Mouse (Mus musculus): ENCODE measurements around the gene Scube2. TPM values are rescaled to one million over a fixed set of nuclear protein-coding genes. Genes with fewer than 3 reads are reported as not detected.

Scube2 gene
- total RNA-seq (2012; rRNA removed) (0.16 and 0.27 TPM in 2 replicates), polyA plus RNA-seq (2012; ENCODE audit: insufficient read depth in 1 of 2, insufficient read length in 2 of 2, low read depth in 1 of 2, low replicate concordance in 2 of 2, missing spikeins in 1 of 2) (under 1 TPM in 1 of 2 experiments, not detected in 1; 0.67 TPM)

- DNase-seq (ENCODE audit: low read depth, low spot score), result no peak
- Histone ChIP-seq H3K9me3 (replicated peaks; ENCODE audit: insufficient read depth, low read length) (no peaks in the 10 kb centered on the region), H3K4me1 (ENCODE audit: control insufficient read depth in 1 of 2, insufficient read depth in 2 of 2, low read length in 2 of 2) (peaks cover 0 to 10% of the 10 kb centered on the region in 2 experiments; a peak in 3 of 4 replicates), H3K27ac (ENCODE audit: control insufficient read depth, low read depth, low read length) (no peak within 1 kb of the TSS), H3K9ac (ENCODE audit: control insufficient read depth, low read depth, low read length, poor library complexity, severe bottlenecking) (peak within 1 kb of the TSS; percentile 17; the same call in 1 of the 2 replicates), H3K79me2 (ENCODE audit: control insufficient read depth, insufficient read depth, low read length, poor library complexity) (no peaks in the 10 kb centered on the region), H3K36me3 (ENCODE audit: control insufficient read depth in 1 of 2, insufficient read depth in 2 of 2, low read length in 2 of 2) (peaks cover 0 to 4% of the 10 kb centered on the region in 2 experiments; a peak in 1 of 4 replicates), H3K27me3 (ENCODE audit: control insufficient read depth in 1 of 2, insufficient read depth in 2 of 2, low read length in 2 of 2) (peaks cover 17 to 24% of the 10 kb centered on the region in 2 experiments), H3K4me3 (ENCODE audit: control insufficient read depth in 1 of 2, insufficient read depth in 1 of 2, low read depth in 2 of 2, low read length in 2 of 2) (peak within 1 kb of the TSS in 1 of 2 experiments; percentile 26; a peak in 3 of 4 replicates)
- TF ChIP-seq CTCF (IDR thresholded peaks at IDR 0.05 in 2 of 3, conservative IDR thresholded peaks at IDR 0.05 in 1 of 3; ENCODE audit: control insufficient read depth in 1 of 3, insufficient read depth in 1 of 3, low read depth in 2 of 3, low read length in 3 of 3, poor library complexity in 1 of 3, severe bottlenecking in 1 of 3), result no peak
- TF ChIP-seq TAL1 (IDR thresholded peaks at IDR 0.05; ENCODE audit: low read length), result no peak
- TF ChIP-seq HCFC1 (IDR thresholded peaks at IDR 0.05; ENCODE audit: low read depth, low read length), result no peak
- no peak for TF ChIP-seq USF1 (IDR thresholded peaks at IDR 0.05; ENCODE audit: low read depth, low read length)
- TF ChIP-seq BHLHE40 (IDR thresholded peaks at IDR 0.05; ENCODE audit: borderline replicate concordance, low read depth, low read length), result no peak
- no peak for TF ChIP-seq MAX (IDR thresholded peaks at IDR 0.05; ENCODE audit: low read length)
- TF ChIP-seq SIN3A (IDR thresholded peaks at IDR 0.05; ENCODE audit: low read length), result no peak
- TF ChIP-seq ZC3H11A (IDR thresholded peaks at IDR 0.05; ENCODE audit: low read depth, low read length), result no peak
- no peak for TF ChIP-seq CHD2 (IDR thresholded peaks at IDR 0.05; ENCODE audit: low read length)
Observed at GRCm38 (mm10) chr7:109865370-109866229, at the start of gene Scube2. Gene Scube2, minus strand, starts transcription at chr7:109865679.

DNA sequence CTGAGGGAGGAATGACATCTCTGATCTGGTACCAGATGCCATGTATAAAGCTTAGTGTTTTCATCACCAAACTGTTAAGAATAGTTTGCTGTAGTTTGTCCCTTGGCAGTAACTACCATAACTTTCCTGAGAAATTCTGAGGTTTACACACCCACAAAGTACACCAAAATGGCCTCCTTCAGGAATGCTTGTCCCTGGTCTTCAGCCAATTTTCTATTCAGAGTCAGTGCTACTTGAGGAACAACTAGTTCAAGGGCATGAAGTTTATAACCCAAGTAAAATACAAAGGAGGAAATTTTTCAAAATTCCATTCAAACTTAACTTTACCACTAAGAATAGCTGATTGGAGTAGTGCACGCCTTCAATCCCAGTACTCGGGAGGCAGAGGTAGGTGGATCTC is 40.7 kb upstream of the Scube2 start:
- H3K79me2 ChIP-seq (ENCODE audit: control insufficient read depth, insufficient read depth, low read length, poor library complexity), result no peaks in the 10 kb centered on the region
- peaks cover 0 to 19% of the 10 kb centered on the region in 2 experiments; a peak in 2 of 4 replicates for H3K36me3 ChIP-seq (ENCODE audit: control insufficient read depth in 1 of 2, insufficient read depth in 2 of 2, low read length in 2 of 2)
- H3K4me3 ChIP-seq (ENCODE audit: control insufficient read depth in 1 of 2, insufficient read depth in 1 of 2, low read depth in 2 of 2, low read length in 2 of 2), result no peak overlapping the region
- no peak overlapping the region for H3K27ac ChIP-seq (ENCODE audit: control insufficient read depth, low read depth, low read length)
- no peak for DNase-seq (ENCODE audit: low read depth, low spot score)
- no peaks in the 10 kb centered on the region for H3K4me1 ChIP-seq (ENCODE audit: control insufficient read depth in 1 of 2, insufficient read depth in 2 of 2, low read length in 2 of 2)
- H3K27me3 ChIP-seq (ENCODE audit: control insufficient read depth in 1 of 2, insufficient read depth in 2 of 2, low read length in 2 of 2), result no peaks in the 10 kb centered on the region
- H3K9me3 ChIP-seq (replicated peaks; ENCODE audit: insufficient read depth, low read length), result no peaks in the 10 kb centered on the region
- no peak overlapping the region for H3K9ac ChIP-seq (ENCODE audit: control insufficient read depth, low read depth, low read length, poor library complexity, severe bottlenecking)
- TF ChIP-seq SIN3A (IDR thresholded peaks at IDR 0.05; ENCODE audit: low read length) (no peak), MAFK (IDR thresholded peaks at IDR 0.05; ENCODE audit: borderline replicate concordance, low read depth, low read length) (no peak), TAL1 (IDR thresholded peaks at IDR 0.05; ENCODE audit: low read length) (no peak), MAX (IDR thresholded peaks at IDR 0.05; ENCODE audit: low read length) (no peak), CHD2 (IDR thresholded peaks at IDR 0.05; ENCODE audit: low read length) (no peak), UBTF (IDR thresholded peaks at IDR 0.05; ENCODE audit: borderline replicate concordance, insufficient read depth, low read depth, low read length) (no peak)

- Histone ChIP-seq H3K27me3 (ENCODE audit: control insufficient read depth in 1 of 2, insufficient read depth in 2 of 2, low read length in 2 of 2) (no peaks in the 10 kb centered on the region), H3K36me3 (ENCODE audit: control insufficient read depth in 1 of 2, insufficient read depth in 2 of 2, low read length in 2 of 2) (peaks cover 0 to 14% of the 10 kb centered on the region in 2 experiments; a peak in 2 of 4 replicates), H3K4me1 (ENCODE audit: control insufficient read depth in 1 of 2, insufficient read depth in 2 of 2, low read length in 2 of 2) (no peaks in the 10 kb centered on the region), H3K79me2 (ENCODE audit: control insufficient read depth, insufficient read depth, low read length, poor library complexity) (no peaks in the 10 kb centered on the region), H3K4me3 (ENCODE audit: control insufficient read depth in 1 of 2, insufficient read depth in 1 of 2, low read depth in 2 of 2, low read length in 2 of 2) (no peak overlapping the region), H3K27ac (ENCODE audit: control insufficient read depth, low read depth, low read length) (no peak overlapping the region), H3K9me3 (replicated peaks; ENCODE audit: insufficient read depth, low read length) (no peaks in the 10 kb centered on the region), H3K9ac (ENCODE audit: control insufficient read depth, low read depth, low read length, poor library complexity, severe bottlenecking) (no peak overlapping the region)
- no peak for TF ChIP-seq USF1 (IDR thresholded peaks at IDR 0.05; ENCODE audit: low read depth, low read length)
- no peak for TF ChIP-seq ETS1 (IDR thresholded peaks at IDR 0.05; ENCODE audit: low read depth, low read length)
- no peak for TF ChIP-seq MAX (IDR thresholded peaks at IDR 0.05; ENCODE audit: low read length)
- no peak for TF ChIP-seq MYC (IDR thresholded peaks at IDR 0.05; ENCODE audit: low read depth, low read length)
- no peak for TF ChIP-seq GABPA (IDR thresholded peaks at IDR 0.05; ENCODE audit: low read depth, low read length)
- no peak for TF ChIP-seq ELF1 (IDR thresholded peaks at IDR 0.05; ENCODE audit: low read depth, low read length)
- no peak for TF ChIP-seq NRF1 (IDR thresholded peaks at IDR 0.05; ENCODE audit: insufficient read depth, low read depth, low read length, poor library complexity, severe bottlenecking)
- no peak for TF ChIP-seq MXI1 (IDR thresholded peaks at IDR 0.05; ENCODE audit: low read depth, low read length)
- TF ChIP-seq NELFE (IDR thresholded peaks at IDR 0.05; ENCODE audit: low read depth, low read length), result no peak
- TF ChIP-seq POLR2AphosphoS2 (IDR thresholded peaks at IDR 0.05; ENCODE audit: low read length), result no peak
- TF ChIP-seq GATA1 (IDR thresholded peaks at IDR 0.05; ENCODE audit: low read depth, low read length), result no peak
- no peak for TF ChIP-seq UBTF (IDR thresholded peaks at IDR 0.05; ENCODE audit: borderline replicate concordance, insufficient read depth, low read depth, low read length)
- no peak for TF ChIP-seq TBP (IDR thresholded peaks at IDR 0.05; ENCODE audit: low read depth, low read length)
- TF ChIP-seq POLR2A (IDR thresholded peaks at IDR 0.05; ENCODE audit: control insufficient read depth in 1 of 2, insufficient read depth in 1 of 2, low read depth in 1 of 2, low read length in 2 of 2, poor library complexity in 1 of 2), result no peak
- no peak for DNase-seq (ENCODE audit: low read depth, low spot score)
Observed at GRCm38 (mm10) chr7:109900921-109901320, 35.4 kb upstream of the Scube2 start.
